Mouse (Mus musculus): Measurements from ENCODE around the gene Gpr55. TPM values are rescaled to one million over a fixed set of nuclear protein-coding genes. Genes with fewer than 3 reads are reported as not detected.
"Not testable (repeated sequence)": the region's sequence is repeated elsewhere in the genome, so short reads cannot be mapped to it uniquely, and the experiment has no call there.

The Gpr55 gene
- 0.07 and 0.10 TPM in 2 replicates for polyA plus RNA-seq (2015; fragmentation: Nextera tagmentation; extraction: Ambion mirVana)

DNA sequence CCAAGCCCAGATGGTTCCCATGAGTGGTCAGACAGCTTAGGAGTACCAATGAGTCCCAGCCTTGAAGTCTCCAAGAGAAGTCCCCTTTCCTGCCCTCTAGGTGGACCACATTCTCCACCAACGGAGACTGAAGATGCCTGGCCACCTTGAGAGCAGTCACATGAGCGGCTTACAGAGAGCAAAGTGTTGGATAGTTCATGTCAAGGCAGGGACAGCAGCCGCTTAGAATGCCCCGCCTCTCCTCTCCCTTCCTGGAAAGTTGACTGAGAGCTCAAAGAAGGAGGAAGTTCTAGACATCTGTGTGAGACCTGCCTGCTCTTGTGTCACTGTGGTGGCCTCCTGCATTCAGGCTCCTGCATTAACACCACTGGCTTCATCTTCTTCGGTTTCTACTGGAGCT, at the start of gene Gpr55:
Gpr55 (minus strand) TSS at position 135 of the 400 bp plus-strand sequence.
- H3K4me3 ChIP-seq (ENCODE audit: low read length) = no peak within 1 kb of the TSS
- no peak within 1 kb of the TSS for H3K27ac ChIP-seq (ENCODE audit: low read length)
- WGBS = 62% methylated on average over 5 of the region's 5 CpGs
- peak; percentile 51 for ATAC-seq
- no peak within 1 kb of the TSS for H3K9ac ChIP-seq (ENCODE audit: low read depth, low read length)
- H3K9me3 ChIP-seq (ENCODE audit: control insufficient read depth, low read length) = no peaks in the 10 kb centered on the region
- H3K27me3 ChIP-seq (replicated peaks; ENCODE audit: control insufficient read depth, insufficient read depth, low read length) = no peaks in the 10 kb centered on the region
- no peak within 1 kb of the TSS for H3K4me2 ChIP-seq (ENCODE audit: low read depth, low read length)
- H3K36me3 ChIP-seq (ENCODE audit: control insufficient read depth, insufficient read depth, low read length) = no peaks in the 10 kb centered on the region
- peaks cover 21% of the 10 kb centered on the region for H3K4me1 ChIP-seq (ENCODE audit: control insufficient read depth, insufficient read depth, low read length)

DNA sequence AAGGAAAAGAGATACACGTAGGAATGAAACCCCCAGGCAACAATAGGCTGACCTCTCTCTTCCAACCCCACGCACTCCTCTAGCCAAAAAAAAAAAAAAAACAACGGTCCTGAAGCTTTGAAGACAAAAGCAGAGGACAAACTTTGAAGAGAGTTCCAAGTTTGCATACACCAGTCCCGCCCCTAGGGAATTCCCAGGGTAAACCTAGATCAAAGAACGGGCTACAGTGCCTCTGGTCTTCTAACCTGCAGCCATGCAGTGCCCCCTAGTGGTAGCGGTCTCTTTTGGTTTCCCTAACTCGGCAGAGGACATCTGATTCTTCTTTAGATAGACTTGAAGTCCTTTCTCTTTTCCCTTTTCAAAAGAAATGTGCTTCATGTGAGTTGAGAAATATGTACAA, 47.0 kb upstream of the Gpr55 start:
- H3K36me3 ChIP-seq (ENCODE audit: control insufficient read depth, insufficient read depth, low read length) = no peaks in the 10 kb centered on the region
- peak; percentile 73 for ATAC-seq
- H3K27me3 ChIP-seq (replicated peaks; ENCODE audit: control insufficient read depth, insufficient read depth, low read length) = no peaks in the 10 kb centered on the region
- no peak overlapping the region for H3K4me2 ChIP-seq (ENCODE audit: low read depth, low read length)
- 3% methylated on average over 7 of the region's 7 CpGs for WGBS
- no peak overlapping the region for H3K9ac ChIP-seq (ENCODE audit: low read depth, low read length)
- H3K4me3 ChIP-seq (ENCODE audit: low read length) = no peak overlapping the region
- no peaks in the 10 kb centered on the region for H3K4me1 ChIP-seq (ENCODE audit: control insufficient read depth, insufficient read depth, low read length)
- no peak overlapping the region for H3K27ac ChIP-seq (ENCODE audit: low read length)
- no peaks in the 10 kb centered on the region for H3K9me3 ChIP-seq (ENCODE audit: control insufficient read depth, low read length)

DNA sequence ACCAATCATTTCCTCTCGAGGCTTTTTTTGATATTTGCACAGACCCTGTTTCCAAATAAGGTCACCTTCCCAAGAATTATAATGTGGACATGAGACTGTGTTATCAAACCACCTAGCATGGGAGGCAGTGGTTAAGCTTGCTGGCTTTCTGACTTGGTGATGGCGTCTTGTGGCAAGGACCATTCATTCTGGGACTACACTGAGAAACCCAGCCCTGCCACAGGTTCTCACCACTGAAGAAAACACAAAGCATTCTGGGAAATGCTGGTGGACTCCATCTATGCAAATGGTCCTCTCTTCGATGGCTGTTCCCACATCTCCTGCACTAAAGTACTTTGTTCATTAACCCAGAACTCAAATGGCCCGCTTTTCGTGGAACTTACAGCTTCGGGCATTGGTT, 45.2 kb upstream of the Gpr55 start:
- no peak overlapping the region for H3K27ac ChIP-seq (ENCODE audit: low read length)
- H3K9me3 ChIP-seq (ENCODE audit: control insufficient read depth, low read length) = no peaks in the 10 kb centered on the region
- H3K9ac ChIP-seq (ENCODE audit: low read depth, low read length) = no peak overlapping the region
- WGBS = 88% methylated on average over 6 of the region's 6 CpGs
- H3K36me3 ChIP-seq (ENCODE audit: control insufficient read depth, insufficient read depth, low read length) = no peaks in the 10 kb centered on the region
- no peak for ATAC-seq
- no peak overlapping the region for H3K4me3 ChIP-seq (ENCODE audit: low read length)
- no peaks in the 10 kb centered on the region for H3K4me1 ChIP-seq (ENCODE audit: control insufficient read depth, insufficient read depth, low read length)
- no peak overlapping the region for H3K4me2 ChIP-seq (ENCODE audit: low read depth, low read length)
- H3K27me3 ChIP-seq (replicated peaks; ENCODE audit: control insufficient read depth, insufficient read depth, low read length) = no peaks in the 10 kb centered on the region

DNA sequence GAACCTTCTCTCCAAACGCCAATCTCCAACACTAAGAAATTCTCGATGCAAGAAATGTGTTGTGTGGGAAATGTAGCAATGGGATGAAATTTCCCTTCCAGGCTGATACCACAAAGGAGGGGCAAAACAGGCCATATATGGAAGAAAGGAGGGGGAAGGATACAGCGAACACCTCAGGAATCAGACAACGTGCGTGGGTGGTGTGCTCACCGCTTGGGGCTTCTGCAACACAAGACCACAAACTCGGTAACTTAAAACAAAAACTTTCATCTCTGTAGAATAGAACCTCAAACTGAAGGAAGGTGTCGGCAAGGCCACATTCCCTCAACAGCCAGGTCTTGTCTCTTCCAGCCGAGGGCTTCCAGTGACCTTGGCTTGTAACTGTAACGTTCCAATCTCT, 44.7 kb upstream of the Gpr55 start:
- Histone ChIP-seq H3K4me3 (ENCODE audit: low read length) (no peak overlapping the region), H3K27ac (ENCODE audit: low read length) (no peak overlapping the region), H3K4me1 (ENCODE audit: control insufficient read depth, insufficient read depth, low read length) (no peaks in the 10 kb centered on the region), H3K27me3 (replicated peaks; ENCODE audit: control insufficient read depth, insufficient read depth, low read length) (no peaks in the 10 kb centered on the region), H3K9ac (ENCODE audit: low read depth, low read length) (no peak overlapping the region), H3K36me3 (ENCODE audit: control insufficient read depth, insufficient read depth, low read length) (no peaks in the 10 kb centered on the region), H3K9me3 (ENCODE audit: control insufficient read depth, low read length) (no peaks in the 10 kb centered on the region), H3K4me2 (ENCODE audit: low read depth, low read length) (no peak overlapping the region)
- no peak for ATAC-seq
- 88% methylated on average over 10 of the region's 10 CpGs for WGBS

DNA sequence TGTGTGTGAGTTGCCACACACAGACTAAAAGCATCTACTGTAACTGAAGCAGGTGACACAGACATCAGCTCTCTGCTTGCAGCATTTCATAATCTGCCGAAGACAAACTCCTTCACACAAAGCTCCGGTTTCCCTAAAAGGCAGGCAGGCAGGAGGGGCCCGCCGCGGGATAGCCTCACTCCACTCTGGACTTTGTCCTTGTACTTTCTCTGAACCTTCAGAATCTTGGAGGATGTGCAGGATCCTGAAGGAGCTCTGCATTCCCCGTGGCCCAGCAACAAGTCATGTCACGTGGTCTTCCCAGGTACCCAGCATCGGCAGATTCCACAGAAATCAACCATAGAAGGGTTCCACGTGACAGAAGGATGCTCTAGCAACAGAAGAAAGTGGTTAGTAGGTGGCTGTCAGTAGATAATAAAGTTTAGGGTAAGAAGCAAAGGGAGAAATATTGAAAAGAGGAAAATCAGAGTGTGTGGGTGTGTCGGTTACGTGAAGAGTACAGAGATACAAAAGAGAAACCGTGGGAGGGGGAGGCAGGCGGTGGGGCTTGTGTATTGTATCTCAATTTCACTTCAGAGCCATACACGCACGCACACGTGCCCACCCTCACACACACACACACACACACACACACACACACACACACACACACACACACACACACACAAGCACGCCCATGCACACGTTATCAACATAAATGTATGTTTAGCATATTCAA, 39.2 kb upstream of the Gpr55 start:
- no peak overlapping the region for H3K4me2 ChIP-seq (ENCODE audit: low read depth, low read length)
- no peak overlapping the region for H3K9ac ChIP-seq (ENCODE audit: low read depth, low read length)
- H3K27me3 ChIP-seq (replicated peaks; ENCODE audit: control insufficient read depth, insufficient read depth, low read length) = no peaks in the 10 kb centered on the region
- no peaks in the 10 kb centered on the region for H3K36me3 ChIP-seq (ENCODE audit: control insufficient read depth, insufficient read depth, low read length)
- ATAC-seq = peak; percentile 73
- 65% methylated on average over 18 of the region's 18 CpGs for WGBS
- no peak overlapping the region for H3K27ac ChIP-seq (ENCODE audit: low read length)
- H3K4me1 ChIP-seq (ENCODE audit: control insufficient read depth, insufficient read depth, low read length) = no peaks in the 10 kb centered on the region
- H3K9me3 ChIP-seq (ENCODE audit: control insufficient read depth, low read length) = 0 out of 2 replicates have a peak, but pooled peaks cover 5% of the 10 kb centered on the region
- no peak overlapping the region for H3K4me3 ChIP-seq (ENCODE audit: low read length)

DNA sequence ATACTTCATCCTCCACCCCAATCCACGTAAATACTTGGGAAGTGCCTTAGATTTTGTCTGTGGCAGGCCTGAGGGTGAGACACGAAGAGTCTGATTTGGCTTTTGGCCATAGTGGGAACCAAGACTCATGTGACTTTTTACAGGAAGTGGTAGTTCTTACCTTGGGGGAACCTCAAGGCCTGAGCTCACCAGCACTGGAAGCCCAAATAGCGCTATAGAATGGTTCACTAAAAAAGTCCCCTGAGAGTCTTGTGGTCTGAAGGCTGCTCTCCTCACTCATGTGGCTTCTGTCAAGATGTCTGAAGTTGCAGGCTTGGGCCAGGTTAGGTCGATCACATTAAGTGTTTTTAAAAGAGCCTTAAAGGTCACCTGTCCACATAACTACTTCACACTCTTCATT, 37.2 kb upstream of the Gpr55 start:
- Histone ChIP-seq H3K9ac (ENCODE audit: low read depth, low read length) (no peak overlapping the region), H3K4me3 (ENCODE audit: low read length) (no peak overlapping the region), H3K9me3 (ENCODE audit: control insufficient read depth, low read length) (0 out of 2 replicates have a peak, but pooled peaks cover 5% of the 10 kb centered on the region), H3K27ac (ENCODE audit: low read length) (no peak overlapping the region), H3K27me3 (replicated peaks; ENCODE audit: control insufficient read depth, insufficient read depth, low read length) (no peaks in the 10 kb centered on the region), H3K4me1 (ENCODE audit: control insufficient read depth, insufficient read depth, low read length) (no peaks in the 10 kb centered on the region), H3K4me2 (ENCODE audit: low read depth, low read length) (no peak overlapping the region), H3K36me3 (ENCODE audit: control insufficient read depth, insufficient read depth, low read length) (no peaks in the 10 kb centered on the region)
- no peak for ATAC-seq
- WGBS = 76% methylated on average over 4 of the region's 4 CpGs

DNA sequence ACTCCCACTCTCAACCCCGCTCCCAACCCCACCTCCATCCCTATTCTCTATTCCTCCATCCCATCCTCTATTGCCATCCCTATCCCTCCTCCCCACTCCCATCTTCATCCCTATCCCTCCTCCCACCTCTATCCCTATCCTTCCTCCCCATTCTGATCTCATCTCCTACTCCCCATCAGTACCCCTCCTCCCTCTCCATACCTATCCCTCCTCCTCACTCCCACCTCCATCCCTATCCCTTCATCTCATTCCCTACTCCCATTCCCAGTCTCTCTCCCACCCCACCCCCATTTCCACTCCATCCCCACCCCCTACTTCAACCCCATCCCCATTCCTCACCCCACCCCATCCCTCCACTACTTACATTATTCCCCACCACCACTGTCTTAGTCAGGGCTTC, 36.4 kb upstream of the Gpr55 start:
- H3K9ac ChIP-seq (ENCODE audit: low read depth, low read length) = no peak overlapping the region
- no peaks in the 10 kb centered on the region for H3K36me3 ChIP-seq (ENCODE audit: control insufficient read depth, insufficient read depth, low read length)
- no peaks in the 10 kb centered on the region for H3K27me3 ChIP-seq (replicated peaks; ENCODE audit: control insufficient read depth, insufficient read depth, low read length)
- 88% methylated on average over 1 of the region's 1 CpGs for WGBS
- 0 out of 2 replicates have a peak, but pooled peaks cover 5% of the 10 kb centered on the region for H3K9me3 ChIP-seq (ENCODE audit: control insufficient read depth, low read length)
- no peak for ATAC-seq
- no peaks in the 10 kb centered on the region for H3K4me1 ChIP-seq (ENCODE audit: control insufficient read depth, insufficient read depth, low read length)
- no peak overlapping the region for H3K4me2 ChIP-seq (ENCODE audit: low read depth, low read length)
- no peak overlapping the region for H3K27ac ChIP-seq (ENCODE audit: low read length)
- H3K4me3 ChIP-seq (ENCODE audit: low read length) = no peak overlapping the region

DNA sequence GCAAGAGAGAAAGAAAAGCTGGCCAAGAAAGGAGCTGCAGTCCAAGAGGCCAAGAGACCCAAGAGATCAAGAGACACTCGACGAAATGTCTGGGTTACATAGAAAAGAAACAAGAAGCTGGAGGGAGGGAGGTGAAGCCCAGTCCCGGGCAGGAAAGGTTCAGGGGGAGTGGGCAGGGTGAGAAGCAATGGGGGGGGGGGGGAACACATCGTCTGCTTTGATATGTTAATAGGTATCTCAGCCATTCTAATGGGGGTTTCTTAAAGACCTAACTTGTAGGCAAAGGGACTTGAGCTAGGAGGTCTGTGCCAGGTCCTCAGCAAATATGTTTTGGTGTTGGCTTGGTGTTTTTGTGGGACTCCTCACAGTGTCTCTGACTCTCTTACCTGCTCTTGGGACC, 32.7 kb upstream of the Gpr55 start:
- H3K4me1 ChIP-seq (ENCODE audit: control insufficient read depth, insufficient read depth, low read length) = no peaks in the 10 kb centered on the region
- no peak overlapping the region for H3K9ac ChIP-seq (ENCODE audit: low read depth, low read length)
- H3K9me3 ChIP-seq (ENCODE audit: control insufficient read depth, low read length) = 0 out of 2 replicates have a peak, but pooled peaks cover 5% of the 10 kb centered on the region
- no peaks in the 10 kb centered on the region for H3K36me3 ChIP-seq (ENCODE audit: control insufficient read depth, insufficient read depth, low read length)
- H3K4me3 ChIP-seq (ENCODE audit: low read length) = no peak overlapping the region
- ATAC-seq = no peak
- no peak overlapping the region for H3K27ac ChIP-seq (ENCODE audit: low read length)
- 69% methylated on average over 4 of the region's 4 CpGs for WGBS
- H3K4me2 ChIP-seq (ENCODE audit: low read depth, low read length) = no peak overlapping the region
- H3K27me3 ChIP-seq (replicated peaks; ENCODE audit: control insufficient read depth, insufficient read depth, low read length) = no peaks in the 10 kb centered on the region

DNA sequence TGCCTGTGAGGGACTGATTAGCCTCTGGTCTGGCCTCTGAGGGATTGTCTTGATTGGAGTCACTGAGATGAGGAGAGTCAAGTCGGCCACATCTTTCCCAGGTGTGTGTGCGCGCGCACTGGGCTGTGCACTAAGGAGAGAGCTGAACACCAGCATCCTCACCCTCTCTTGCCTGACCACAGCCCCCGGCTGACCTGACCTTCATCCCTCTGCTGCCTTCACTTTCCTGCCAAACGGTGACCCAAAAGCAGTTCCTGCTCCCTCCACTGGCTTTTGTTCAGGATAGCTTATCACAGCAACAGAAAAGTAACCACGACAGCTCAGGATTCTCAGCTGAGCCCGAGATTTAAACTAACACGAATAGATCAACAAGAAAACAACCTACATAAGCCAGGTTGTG, 31.4 kb upstream of the Gpr55 start:
- Histone ChIP-seq H3K9me3 (ENCODE audit: control insufficient read depth, low read length) (0 out of 2 replicates have a peak, but pooled peaks cover 5% of the 10 kb centered on the region), H3K4me2 (ENCODE audit: low read depth, low read length) (no peak overlapping the region), H3K4me1 (ENCODE audit: control insufficient read depth, insufficient read depth, low read length) (no peaks in the 10 kb centered on the region), H3K27me3 (replicated peaks; ENCODE audit: control insufficient read depth, insufficient read depth, low read length) (no peaks in the 10 kb centered on the region), H3K36me3 (ENCODE audit: control insufficient read depth, insufficient read depth, low read length) (no peaks in the 10 kb centered on the region), H3K27ac (ENCODE audit: low read length) (no peak overlapping the region), H3K9ac (ENCODE audit: low read depth, low read length) (no peak overlapping the region), H3K4me3 (ENCODE audit: low read length) (no peak overlapping the region)
- ATAC-seq = no peak
- 71% methylated on average over 9 of the region's 9 CpGs for WGBS

DNA sequence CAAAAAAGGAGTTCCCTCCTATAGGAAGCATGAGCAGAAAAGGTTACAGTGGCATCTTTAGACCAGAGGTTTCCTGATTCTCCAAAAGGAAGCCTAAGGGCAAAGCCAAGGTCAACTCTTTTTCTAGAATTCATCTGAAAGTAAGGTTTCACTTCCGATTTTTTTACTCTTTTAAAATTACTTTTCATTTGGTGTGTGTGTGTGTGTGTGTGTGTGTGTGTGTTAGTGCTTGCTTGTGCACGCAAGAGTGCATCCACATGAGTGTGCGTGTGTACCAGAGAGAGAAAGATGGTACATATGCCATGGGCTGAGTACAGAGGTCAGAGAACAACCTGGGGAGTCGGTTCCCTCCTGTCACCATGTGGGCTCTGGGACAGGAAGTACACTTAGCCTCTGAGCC, 28.1 kb upstream of the Gpr55 start:
- not testable (repeated sequence) for ATAC-seq; H3K27ac ChIP-seq (ENCODE audit: low read length); H3K4me3 ChIP-seq (ENCODE audit: low read length); H3K36me3 ChIP-seq (ENCODE audit: control insufficient read depth, insufficient read depth, low read length); H3K27me3 ChIP-seq (replicated peaks; ENCODE audit: control insufficient read depth, insufficient read depth, low read length); H3K9me3 ChIP-seq (ENCODE audit: control insufficient read depth, low read length); H3K4me2 ChIP-seq (ENCODE audit: low read depth, low read length); H3K9ac ChIP-seq (ENCODE audit: low read depth, low read length); H3K4me1 ChIP-seq (ENCODE audit: control insufficient read depth, insufficient read depth, low read length)
- 91% methylated on average over 4 of the region's 4 CpGs for WGBS

Measured in intestine, embryonic 16.5 days (tissue).